Mouse (Mus musculus) Patski (cell line): Measurements from ENCODE around the gene Rxylt1. TPM values are rescaled to one million over a fixed set of nuclear protein-coding genes. Genes with fewer than 3 reads are reported as not detected.

Source experiments
- ATAC-seq: fragments of 100-300 bp; one replicate; pipeline ENCODE4 v1.8.0; 2021
- CTCF ChIA-PET: fragments of 350-600 bp; sonication (Branson Sonifier 250); formaldehyde crosslinking; loops from one replicate; lab custom pipeline; 2022; ENCODE audit warnings: inconsistent platforms; lab: Charles Lee
- POLR2A ChIA-PET: fragments of 350-600 bp; sonication (Branson Sonifier 250); formaldehyde crosslinking; loops from one replicate; lab custom pipeline; 2022; ENCODE audit warnings: antibody characterized with exemption, inconsistent platforms; lab: Charles Lee
- DNase-seq: peaks from one replicate; pipeline ENCODE4 v3.0.0-alpha.2; 2011; ENCODE audit warnings: low read depth, low spot score
- H3K27me3 ChIP-seq: fragments of 371-371 bp; one replicate; pipeline ENCODE4 v1.5.1; 2021
- CTCF ChIP-seq: fragments of 100-300 bp; IDR thresholded peaks from one replicate; pipeline ENCODE4 v1.5.1; 2021
- in situ Hi-C: fragments of 300-500 bp; cut with MboI; formaldehyde crosslinking; loops from 3 replicates; pipeline ENCODE4 v1.11.1; 2018; ENCODE audit warnings: low pct_unique_long_range_greater_than_20kb, mixed read lengths
- polyA plus RNA-seq: library from polyadenylated mRNA; unstranded; gene quantifications from one replicate; pipeline ENCODE4 v1.2.3, GENCODE M21; 2021

The Rxylt1 gene
- polyA plus RNA-seq, 1 experiment from 2014 or later = 46.4 TPM

DNA sequence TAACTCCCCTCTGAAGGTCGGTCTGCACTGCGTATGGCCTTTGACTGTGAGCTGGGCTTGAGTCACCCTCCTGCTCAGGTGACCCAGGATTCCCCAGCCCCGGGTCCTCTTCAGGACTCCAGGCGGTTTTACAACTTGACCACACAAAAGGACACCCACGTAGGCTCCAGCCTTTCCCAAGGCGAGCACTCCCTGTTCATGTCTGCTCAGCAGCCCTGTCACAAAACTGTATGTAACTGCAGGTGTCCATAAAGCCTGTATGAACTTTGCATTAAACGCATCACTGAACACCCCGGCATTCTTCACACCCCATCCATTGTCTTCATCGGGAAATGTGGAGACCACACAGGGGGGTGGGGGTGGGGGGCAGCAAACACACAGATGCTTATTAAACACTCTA lies 51.2 kb downstream of the Rxylt1 start:
- in situ Hi-C loops = no loop called here
- ChIA-PET POLR2A (interaction anchor here (0.7 kb wide), 1 partner anchor 208 kb away, joined by 3 read pairs; no protein-coding TSS in a partner anchor), CTCF (interaction anchor here (0.9 to 1.5 kb wide), 5 partner anchors 28 to 280 kb away, joined by 3 to 6 read pairs (median 3); no protein-coding TSS in a partner anchor)
- DNase-seq (no peak), ATAC-seq (no peak)
- no peak for TF ChIP-seq CTCF
- H3K27me3 ChIP-seq = no peaks in the 10 kb centered on the region

DNA sequence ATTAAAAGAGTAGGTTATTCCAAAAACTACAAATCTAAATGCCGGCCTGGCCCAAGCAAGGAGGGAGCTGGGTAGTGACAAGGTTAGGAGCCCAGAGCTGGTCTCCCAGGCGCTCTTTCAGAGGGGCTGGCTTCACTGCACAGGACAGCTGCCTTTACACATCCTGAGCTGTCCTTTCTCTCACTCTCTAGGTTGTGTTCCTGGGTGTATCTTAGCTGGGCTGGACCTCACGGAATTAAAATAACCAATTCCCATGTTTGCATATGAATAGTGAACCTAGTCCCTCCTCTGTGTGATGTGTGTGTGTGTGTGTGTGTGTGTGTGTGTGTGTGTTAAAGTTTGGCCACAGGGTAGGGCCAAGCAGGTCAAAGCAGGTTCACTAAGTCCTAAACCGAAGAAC lies 52.2 kb downstream of the Rxylt1 start:
- no peak for ATAC-seq
- no peak for TF ChIP-seq CTCF

DNA sequence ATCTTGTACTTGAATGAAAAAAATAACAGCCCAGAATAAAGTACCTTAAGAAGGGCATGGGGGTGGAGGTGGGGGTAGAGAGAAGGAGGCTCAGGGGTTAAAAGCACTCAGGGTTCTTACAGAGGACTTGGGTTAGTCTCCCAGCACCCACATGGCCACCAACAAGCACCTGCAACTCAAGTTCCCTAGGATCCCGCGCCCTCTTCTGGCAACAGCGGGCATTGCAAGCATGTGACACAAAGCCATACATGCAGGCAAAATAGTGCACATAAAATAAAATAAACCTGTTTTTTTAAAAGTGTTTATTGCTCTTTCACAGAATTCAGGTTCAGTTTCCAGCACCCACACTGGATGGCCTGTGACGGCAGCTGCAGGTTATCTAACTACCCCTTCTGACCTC lies 56.8 kb downstream of the Rxylt1 start:
- peak; percentile 68 for TF ChIP-seq CTCF
- ChIA-PET CTCF (interaction anchor here (1.1 kb wide), 1 partner anchor 9 kb away, joined by 3 read pairs; no protein-coding TSS in a partner anchor), POLR2A (no interaction called here)
- DNase-seq (no peak), ATAC-seq (no peak)
- H3K27me3 ChIP-seq = no peaks in the 10 kb centered on the region
- in situ Hi-C loops = no loop called here

More for the DNA sequence above, 52.2 kb downstream of the Rxylt1 start:
- in situ Hi-C loops = no loop called here
- POLR2A ChIA-PET = no interaction called here
- no peaks in the 10 kb centered on the region for H3K27me3 ChIP-seq
- CTCF ChIA-PET = interaction anchor here (0.9 kb wide), 1 partner anchor 38 kb away, joined by 3 read pairs; no protein-coding TSS in a partner anchor
- no peak for DNase-seq

DNA sequence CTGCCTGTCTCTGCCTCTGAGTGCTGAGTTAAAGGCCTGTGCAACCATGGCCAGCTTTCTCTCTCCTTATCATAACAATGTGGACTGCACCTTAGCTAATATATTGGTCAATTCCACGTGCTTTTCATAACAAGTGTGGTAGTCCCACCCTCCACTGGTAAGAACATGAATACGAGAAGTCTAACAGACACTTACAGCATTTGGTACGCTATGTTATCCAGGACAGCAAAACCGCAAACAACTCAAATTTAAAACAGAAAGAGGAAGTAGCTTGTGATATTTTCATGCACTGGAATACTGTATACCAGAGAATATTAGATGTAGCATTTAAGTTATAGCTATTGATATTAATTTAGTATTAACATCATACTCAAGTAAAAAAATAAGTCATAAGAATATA lies 57.6 kb downstream of the Rxylt1 start:
- no peaks in the 10 kb centered on the region for H3K27me3 ChIP-seq
- in situ Hi-C loops = loop anchor here (5.0 kb wide), 1 partner anchor 147 kb away; no protein-coding TSS in a partner anchor
- ChIA-PET POLR2A (no interaction called here), CTCF (interaction anchor here (1.1 to 1.5 kb wide), 2 partner anchors 8 to 206 kb away, joined by 3 to 4 read pairs; no protein-coding TSS in a partner anchor)
- ATAC-seq (no peak), DNase-seq (no peak)
- no peak for TF ChIP-seq CTCF

DNA sequence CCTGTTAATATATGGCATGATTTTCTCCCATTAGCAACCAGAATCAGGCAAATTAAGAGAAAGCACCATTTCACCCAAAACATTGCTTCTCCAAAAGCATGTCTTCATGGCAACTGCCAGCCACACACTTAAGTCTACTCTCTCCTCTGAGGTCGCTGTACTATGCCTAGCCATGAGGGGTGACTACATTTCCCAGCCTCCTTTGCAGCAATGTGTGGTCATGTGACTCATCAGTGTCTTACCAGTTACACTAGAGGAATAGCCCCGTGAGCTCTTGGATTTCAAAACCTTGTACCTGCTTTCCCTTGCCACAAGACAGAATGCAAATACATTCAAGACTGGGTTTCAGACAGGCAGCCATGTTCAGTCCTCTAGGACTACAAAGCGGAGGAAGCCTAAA lies 58.6 kb downstream of the Rxylt1 start:
- ChIA-PET CTCF (interaction anchor here (1.0 to 1.5 kb wide), 2 partner anchors 68 to 205 kb away, joined by 4 read pairs; no protein-coding TSS in a partner anchor), POLR2A (no interaction called here)
- no peak for DNase-seq
- in situ Hi-C loops = loop anchor here (5.0 kb wide), 1 partner anchor 146 kb away; no protein-coding TSS in a partner anchor
- no peak for TF ChIP-seq CTCF
- no peaks in the 10 kb centered on the region for H3K27me3 ChIP-seq
- ATAC-seq = peak; percentile 54

DNA sequence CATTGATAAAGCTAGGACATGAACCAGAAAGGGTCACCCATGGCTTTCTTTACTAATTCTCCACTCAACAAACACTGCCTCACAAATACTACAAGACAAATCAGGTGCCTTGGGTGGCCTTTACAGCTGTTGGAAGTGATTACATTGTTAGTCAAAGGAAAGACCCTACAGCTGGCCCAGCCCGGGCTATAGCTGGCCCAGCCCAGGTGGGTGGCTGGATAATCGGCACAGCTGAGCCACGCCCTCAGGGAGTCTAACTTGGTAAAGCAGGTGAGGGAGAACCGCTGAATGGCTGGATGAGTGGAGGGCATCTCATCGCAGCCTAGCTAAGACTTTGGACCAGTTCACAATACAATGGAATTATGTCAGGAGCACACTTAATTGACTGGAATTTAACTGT lies 63.9 kb downstream of the Rxylt1 start:
- no peaks in the 10 kb centered on the region for H3K27me3 ChIP-seq
- DNase-seq (no peak), ATAC-seq (no peak)
- in situ Hi-C loops = no loop called here
- TF ChIP-seq CTCF = no peak
- CTCF ChIA-PET = interaction anchor here (0.7 to 0.9 kb wide), 2 partner anchors 20 kb away, joined by 3 read pairs; no protein-coding TSS in a partner anchor
- POLR2A ChIA-PET = no interaction called here

DNA sequence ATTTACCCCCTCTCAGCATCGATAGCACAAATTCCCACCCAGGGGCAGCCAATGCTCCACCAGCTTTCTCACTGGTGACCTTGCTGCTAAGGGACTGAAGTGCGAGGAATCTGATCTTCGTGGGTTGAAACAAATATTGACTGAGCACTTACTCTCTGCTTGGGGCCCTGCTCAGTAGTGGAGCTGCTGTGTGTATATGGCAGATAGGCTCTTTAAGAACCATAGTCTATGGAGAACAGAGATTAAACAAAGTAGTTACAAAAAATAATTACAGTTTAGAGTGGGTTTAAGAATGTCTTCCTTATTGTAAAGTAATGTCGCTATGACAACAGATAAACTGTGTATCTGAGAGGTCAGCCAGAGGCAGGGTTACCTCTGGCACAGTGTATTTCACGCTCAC lies 66.8 kb downstream of the Rxylt1 start:
- ATAC-seq (no peak), DNase-seq (no peak)
- POLR2A ChIA-PET = interaction anchor here (0.7 kb wide), 1 partner anchor 13 kb away, joined by 4 read pairs; no protein-coding TSS in a partner anchor
- CTCF ChIA-PET = no interaction called here
- no peaks in the 10 kb centered on the region for H3K27me3 ChIP-seq
- in situ Hi-C loops = no loop called here
- no peak for TF ChIP-seq CTCF

DNA sequence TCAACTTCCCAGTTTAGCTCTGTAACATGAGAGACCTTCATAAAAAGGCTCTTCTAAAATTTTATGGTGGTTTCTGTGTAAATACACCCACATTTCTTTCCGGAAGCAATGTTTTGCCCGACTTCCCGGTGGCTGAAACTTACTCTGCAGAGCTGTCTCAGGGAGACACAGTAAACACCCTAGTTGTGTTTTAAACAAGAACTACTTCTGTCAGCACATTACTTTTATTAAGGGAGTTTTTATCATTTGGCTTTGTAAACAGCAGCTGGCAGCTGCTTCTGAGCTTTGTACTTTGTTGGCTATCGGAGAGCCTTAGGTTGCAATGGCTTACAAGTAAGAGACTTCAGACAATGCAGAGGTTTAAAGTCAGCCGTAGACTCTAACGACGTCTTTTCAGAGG lies 67.4 kb downstream of the Rxylt1 start:
- no peak for DNase-seq
- TF ChIP-seq CTCF = no peak
- CTCF ChIA-PET = no interaction called here
- POLR2A ChIA-PET = no interaction called here
- no peak for ATAC-seq
- in situ Hi-C loops = no loop called here
- H3K27me3 ChIP-seq = no peaks in the 10 kb centered on the region

Other genes starting within 250 kb of the Rxylt1 start
- gene Srgap1, start 50.1 kb downstream of the Rxylt1 start, polyA plus RNA-seq = 17.4 TPM